Mouse (Mus musculus): ENCODE measurements at regions not wholly inside any gene's neighbourhood (a gene's known extent, or its start where the extent isn't known, plus 50 kb on each side); places are given as distances from the start of the nearest gene placed in this dataset.

DNA sequence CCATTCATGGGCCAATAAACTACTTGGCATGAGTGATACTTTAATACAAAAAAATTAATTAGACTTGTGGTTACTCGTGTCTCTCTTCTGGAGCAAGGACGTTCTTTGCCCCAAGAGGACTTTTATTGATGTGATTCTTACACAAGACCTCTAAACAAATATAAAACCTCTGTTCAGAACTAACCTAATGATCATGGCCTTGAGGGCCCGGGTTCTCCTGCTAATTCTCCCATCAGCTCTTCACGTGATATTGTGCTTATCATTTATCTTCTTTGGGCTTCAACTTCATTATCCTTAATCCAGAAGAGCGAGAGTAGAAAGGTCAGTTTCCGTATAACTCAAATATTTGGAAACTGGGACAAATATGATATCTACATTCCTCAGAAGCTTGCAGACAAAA lies 335.0 kb upstream of the Mtpn start:
- no peak for TF ChIP-seq CTCF (IDR thresholded peaks at IDR 0.05; ENCODE audit: low read depth)
- no peaks in the 10 kb centered on the region for H3K27me3 ChIP-seq (replicated peaks; ENCODE audit: control insufficient read depth, insufficient read depth, low read length)
- H3K27ac ChIP-seq (ENCODE audit: low read depth, low read length), result no peak overlapping the region
- H3K4me3 ChIP-seq (ENCODE audit: low read depth, low read length), result no peak overlapping the region
- no peak overlapping the region for H3K9ac ChIP-seq (ENCODE audit: low read depth, low read length)
- no peaks in the 10 kb centered on the region for H3K36me3 ChIP-seq (ENCODE audit: control insufficient read depth, insufficient read depth)
- H3K4me1 ChIP-seq (replicated peaks; ENCODE audit: control insufficient read depth, insufficient read depth, low read length), result no peaks in the 10 kb centered on the region
- H3K4me2 ChIP-seq (replicated peaks; ENCODE audit: low read depth), result no peak overlapping the region
- WGBS, result 42% methylated on average over 6 of the region's 6 CpGs
- H3K9me3 ChIP-seq (ENCODE audit: control insufficient read depth), result no peaks in the 10 kb centered on the region
- ATAC-seq, result no peak

DNA sequence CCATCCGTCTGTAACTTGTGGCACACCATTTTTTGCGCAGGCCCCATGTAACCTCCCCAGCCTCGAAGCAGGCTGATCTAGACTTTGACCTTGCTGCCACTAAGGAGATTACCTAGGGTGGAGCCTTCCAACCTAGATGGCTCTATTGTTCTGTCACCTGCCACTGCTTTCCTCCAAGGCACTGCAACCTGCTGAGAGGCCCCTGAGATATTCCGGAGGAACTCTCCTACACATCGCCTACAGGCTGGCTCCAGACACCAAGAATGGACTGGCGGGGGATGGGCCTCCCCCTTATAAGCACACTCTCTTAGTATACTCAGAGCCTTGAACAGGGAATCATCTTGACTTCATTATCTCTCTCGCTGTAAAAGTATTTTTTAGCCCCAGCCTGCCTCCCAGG lies 331.7 kb upstream of the Mtpn start:
- WGBS, result 53% methylated on average over 7 of the region's 7 CpGs
- H3K27me3 ChIP-seq (replicated peaks; ENCODE audit: control insufficient read depth, insufficient read depth, low read length), result no peaks in the 10 kb centered on the region
- no peak overlapping the region for H3K4me3 ChIP-seq (ENCODE audit: low read depth, low read length)
- no peaks in the 10 kb centered on the region for H3K36me3 ChIP-seq (ENCODE audit: control insufficient read depth, insufficient read depth)
- 0 out of 2 replicates have a peak, but pooled peaks have one; percentile 25 for ATAC-seq
- H3K9me3 ChIP-seq (ENCODE audit: control insufficient read depth), result no peaks in the 10 kb centered on the region
- no peaks in the 10 kb centered on the region for H3K4me1 ChIP-seq (replicated peaks; ENCODE audit: control insufficient read depth, insufficient read depth, low read length)
- H3K9ac ChIP-seq (ENCODE audit: low read depth, low read length), result no peak overlapping the region
- H3K27ac ChIP-seq (ENCODE audit: low read depth, low read length), result no peak overlapping the region
- no peak for TF ChIP-seq CTCF (IDR thresholded peaks at IDR 0.05; ENCODE audit: low read depth)
- no peak overlapping the region for H3K4me2 ChIP-seq (replicated peaks; ENCODE audit: low read depth)

DNA sequence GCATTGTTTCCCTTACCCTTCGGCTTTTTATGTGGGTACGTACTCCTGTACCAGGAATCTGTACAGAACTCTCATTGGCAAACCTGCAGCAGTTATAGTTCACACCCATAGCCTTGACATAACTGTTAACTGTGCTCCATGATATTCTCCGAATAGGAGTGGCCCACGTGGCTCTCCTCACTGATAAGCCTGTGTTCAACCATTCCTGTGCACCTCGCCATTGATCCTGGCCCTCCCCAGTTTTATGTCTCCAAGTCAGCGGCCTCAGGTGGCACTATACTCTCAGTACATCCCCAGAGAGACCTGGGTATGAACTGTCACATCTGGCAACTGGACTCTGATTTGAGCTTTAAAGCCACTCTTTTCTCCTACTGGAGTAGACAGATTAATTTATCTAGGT lies 324.5 kb upstream of the Mtpn start:
- no peak overlapping the region for H3K4me3 ChIP-seq (ENCODE audit: low read depth, low read length)
- H3K27ac ChIP-seq (ENCODE audit: low read depth, low read length), result no peak overlapping the region
- 62% methylated on average over 6 of the region's 6 CpGs for WGBS
- H3K9ac ChIP-seq (ENCODE audit: low read depth, low read length), result no peak overlapping the region
- no peaks in the 10 kb centered on the region for H3K27me3 ChIP-seq (replicated peaks; ENCODE audit: control insufficient read depth, insufficient read depth, low read length)
- H3K4me2 ChIP-seq (replicated peaks; ENCODE audit: low read depth), result no peak overlapping the region
- no peak for TF ChIP-seq CTCF (IDR thresholded peaks at IDR 0.05; ENCODE audit: low read depth)
- no peaks in the 10 kb centered on the region for H3K9me3 ChIP-seq (ENCODE audit: control insufficient read depth)
- H3K36me3 ChIP-seq (ENCODE audit: control insufficient read depth, insufficient read depth), result no peaks in the 10 kb centered on the region
- no peaks in the 10 kb centered on the region for H3K4me1 ChIP-seq (replicated peaks; ENCODE audit: control insufficient read depth, insufficient read depth, low read length)
- ATAC-seq, result no peak

DNA sequence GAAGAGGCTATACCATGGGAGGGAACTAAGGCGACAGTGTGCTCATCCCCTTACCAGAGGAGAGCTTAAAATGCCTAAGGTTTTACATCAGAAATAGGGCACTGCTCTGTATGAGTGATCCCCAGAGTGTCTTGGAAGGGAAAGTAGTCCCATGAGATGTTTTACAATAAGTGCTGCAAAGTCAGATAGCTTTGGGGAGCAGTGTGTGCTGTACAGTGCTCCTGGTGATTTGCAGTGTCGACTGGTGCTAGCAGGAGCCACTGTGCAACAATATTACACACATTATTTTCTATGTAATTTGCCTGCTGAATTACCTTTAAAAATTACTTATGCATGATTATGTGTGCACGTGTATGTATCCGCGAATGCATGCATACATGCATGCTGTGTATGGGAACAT lies 314.3 kb upstream of the Mtpn start:
- WGBS, result 87% methylated on average over 5 of the region's 5 CpGs
- no peak overlapping the region for H3K4me2 ChIP-seq (replicated peaks; ENCODE audit: low read depth)
- H3K36me3 ChIP-seq (ENCODE audit: control insufficient read depth, insufficient read depth), result no peaks in the 10 kb centered on the region
- TF ChIP-seq CTCF (IDR thresholded peaks at IDR 0.05; ENCODE audit: low read depth), result no peak
- no peaks in the 10 kb centered on the region for H3K4me1 ChIP-seq (replicated peaks; ENCODE audit: control insufficient read depth, insufficient read depth, low read length)
- H3K9me3 ChIP-seq (ENCODE audit: control insufficient read depth), result no peaks in the 10 kb centered on the region
- no peak overlapping the region for H3K9ac ChIP-seq (ENCODE audit: low read depth, low read length)
- no peak overlapping the region for H3K27ac ChIP-seq (ENCODE audit: low read depth, low read length)
- ATAC-seq, result no peak
- H3K4me3 ChIP-seq (ENCODE audit: low read depth, low read length), result no peak overlapping the region
- H3K27me3 ChIP-seq (replicated peaks; ENCODE audit: control insufficient read depth, insufficient read depth, low read length), result no peaks in the 10 kb centered on the region

DNA sequence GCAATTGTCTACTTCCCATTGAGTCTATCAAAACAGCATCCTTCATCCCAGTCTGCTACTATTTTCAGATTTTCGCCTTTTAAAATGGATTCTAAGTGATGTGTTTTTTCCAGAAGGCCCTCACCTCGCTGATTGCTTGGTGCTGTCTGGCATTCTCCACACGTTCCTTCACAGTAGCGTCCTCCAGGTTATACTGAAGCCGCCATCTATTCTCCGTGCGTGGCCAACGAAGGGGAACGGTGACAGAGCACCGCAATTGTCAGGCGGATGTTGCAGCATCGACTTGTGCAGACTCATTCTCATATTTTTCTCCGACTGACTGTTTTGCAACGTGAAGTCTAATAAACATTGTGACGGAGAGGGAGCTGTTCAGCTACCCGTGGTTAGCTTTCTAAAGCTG lies 277.0 kb upstream of the Mtpn start:
- no peak for TF ChIP-seq CTCF (IDR thresholded peaks at IDR 0.05; ENCODE audit: low read depth)
- ATAC-seq, result no peak
- no peak overlapping the region for H3K4me3 ChIP-seq (ENCODE audit: low read depth, low read length)
- no peak overlapping the region for H3K9ac ChIP-seq (ENCODE audit: low read depth, low read length)
- no peak overlapping the region for H3K4me2 ChIP-seq (replicated peaks; ENCODE audit: low read depth)
- H3K27ac ChIP-seq (ENCODE audit: low read depth, low read length), result no peak overlapping the region
- H3K4me1 ChIP-seq (replicated peaks; ENCODE audit: control insufficient read depth, insufficient read depth, low read length), result no peaks in the 10 kb centered on the region
- no peaks in the 10 kb centered on the region for H3K36me3 ChIP-seq (ENCODE audit: control insufficient read depth, insufficient read depth)
- WGBS, result 82% methylated on average over 16 of the region's 16 CpGs
- H3K9me3 ChIP-seq (ENCODE audit: control insufficient read depth), result no peaks in the 10 kb centered on the region
- no peaks in the 10 kb centered on the region for H3K27me3 ChIP-seq (replicated peaks; ENCODE audit: control insufficient read depth, insufficient read depth, low read length)

DNA sequence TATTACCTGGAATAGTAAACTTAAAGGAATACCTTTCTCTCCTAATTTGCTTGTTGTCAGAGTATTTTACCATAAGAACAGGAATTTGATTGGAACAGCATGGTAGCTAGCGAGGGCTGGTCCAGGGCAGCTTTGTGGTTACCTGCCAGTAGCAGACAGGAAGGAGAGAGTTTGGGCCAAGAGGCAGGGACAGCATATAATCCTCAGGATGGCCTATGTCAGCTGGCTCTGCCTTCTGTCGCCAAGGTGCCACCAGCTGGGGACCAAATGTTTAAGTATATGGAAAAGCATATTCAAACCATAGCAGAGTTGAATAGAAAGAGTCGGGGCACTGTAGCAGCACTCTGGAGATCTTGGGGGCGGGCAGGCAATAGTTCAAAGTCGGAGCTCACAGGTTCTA lies 274.8 kb upstream of the Mtpn start:
- Histone ChIP-seq H3K9me3 (ENCODE audit: control insufficient read depth) (no peaks in the 10 kb centered on the region), H3K27ac (ENCODE audit: low read depth, low read length) (no peak overlapping the region), H3K4me2 (replicated peaks; ENCODE audit: low read depth) (no peak overlapping the region), H3K4me1 (replicated peaks; ENCODE audit: control insufficient read depth, insufficient read depth, low read length) (no peaks in the 10 kb centered on the region), H3K9ac (ENCODE audit: low read depth, low read length) (no peak overlapping the region), H3K27me3 (replicated peaks; ENCODE audit: control insufficient read depth, insufficient read depth, low read length) (no peaks in the 10 kb centered on the region), H3K4me3 (ENCODE audit: low read depth, low read length) (no peak overlapping the region), H3K36me3 (ENCODE audit: control insufficient read depth, insufficient read depth) (no peaks in the 10 kb centered on the region)
- no peak for TF ChIP-seq CTCF (IDR thresholded peaks at IDR 0.05; ENCODE audit: low read depth)
- 72% methylated on average over 5 of the region's 5 CpGs for whole genome bisulfite sequencing
- no peak for ATAC-seq

DNA sequence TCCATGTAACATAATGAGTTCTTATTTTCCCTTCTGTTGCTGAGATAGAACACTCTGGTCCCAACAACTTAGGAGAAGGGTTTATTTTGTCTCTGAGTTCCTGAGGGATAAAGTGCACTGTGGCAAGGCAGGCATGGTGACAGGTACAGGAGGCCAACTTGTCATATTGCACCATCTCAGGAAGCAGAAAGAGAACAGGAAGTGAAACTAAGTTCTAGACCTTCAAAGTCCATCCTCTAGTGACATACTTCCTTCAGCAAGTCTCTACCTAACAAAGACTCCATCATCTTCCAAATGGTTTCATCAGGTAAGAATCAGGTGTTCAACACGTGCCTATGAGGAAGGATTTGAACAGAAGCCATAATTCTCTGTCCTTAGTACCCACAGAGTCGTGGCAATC lies 266.1 kb upstream of the Mtpn start:
- H3K4me1 ChIP-seq (replicated peaks; ENCODE audit: control insufficient read depth, insufficient read depth, low read length), result no peaks in the 10 kb centered on the region
- no peaks in the 10 kb centered on the region for H3K27me3 ChIP-seq (replicated peaks; ENCODE audit: control insufficient read depth, insufficient read depth, low read length)
- H3K27ac ChIP-seq (ENCODE audit: low read depth, low read length), result no peak overlapping the region
- WGBS, result 82% methylated on average over 2 of the region's 2 CpGs
- H3K9me3 ChIP-seq (ENCODE audit: control insufficient read depth), result no peaks in the 10 kb centered on the region
- no peak for ATAC-seq
- H3K4me2 ChIP-seq (replicated peaks; ENCODE audit: low read depth), result no peak overlapping the region
- H3K9ac ChIP-seq (ENCODE audit: low read depth, low read length), result no peak overlapping the region
- no peak for TF ChIP-seq CTCF (IDR thresholded peaks at IDR 0.05; ENCODE audit: low read depth)
- H3K4me3 ChIP-seq (ENCODE audit: low read depth, low read length), result no peak overlapping the region
- H3K36me3 ChIP-seq (ENCODE audit: control insufficient read depth, insufficient read depth), result no peaks in the 10 kb centered on the region

Measured in intestine, postnatal 0 days (tissue).